Mouse (Mus musculus): Measurements from ENCODE around the gene Spon1. TPM values are rescaled to one million over a fixed set of nuclear protein-coding genes. Genes with fewer than 3 reads are reported as not detected.
A peak's percentile ranks its signal among the peaks of the same experiment; 100 is the strongest.

Gene Spon1
- polyA plus RNA-seq, 1 experiment from 2014 or later = 3.1 TPM

DNA sequence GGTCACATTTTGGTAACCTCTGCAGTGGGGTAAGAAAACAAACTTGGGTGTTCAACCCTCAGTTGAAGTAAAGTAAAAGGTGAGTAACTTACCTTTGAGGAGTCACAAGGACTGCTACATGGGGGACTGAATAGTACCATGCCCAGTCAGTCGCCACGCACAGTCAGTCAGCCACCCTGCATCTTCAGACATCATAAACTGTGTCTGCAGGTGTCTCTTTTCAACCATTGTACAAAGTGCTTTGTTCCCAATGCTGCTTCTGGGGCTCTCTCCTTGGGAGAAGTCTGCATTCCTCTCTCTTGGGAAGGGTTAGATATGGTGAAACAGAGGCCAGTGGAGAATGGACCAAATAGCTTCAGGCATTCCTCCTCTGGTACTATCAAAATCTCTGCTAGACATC, 125.0 kb downstream of the Spon1 start:
- Histone ChIP-seq H3K36me3 (ENCODE audit: control insufficient read depth, insufficient read depth, low read length) (no peaks in the 10 kb centered on the region), H3K9ac (ENCODE audit: low read length) (no peak overlapping the region), H3K4me2 (replicated peaks; ENCODE audit: low read depth) (no peak overlapping the region), H3K4me3 (ENCODE audit: low read depth, low read length) (no peak overlapping the region), H3K27me3 (ENCODE audit: control insufficient read depth, insufficient read depth, low read length) (no peaks in the 10 kb centered on the region), H3K4me1 (replicated peaks; ENCODE audit: control insufficient read depth, insufficient read depth) (no peaks in the 10 kb centered on the region), H3K27ac (replicated peaks) (no peak overlapping the region), H3K9me3 (ENCODE audit: control insufficient read depth, low read length) (no peaks in the 10 kb centered on the region)
- 89% methylated on average over 2 of the region's 2 CpGs for WGBS
- no peak for TF ChIP-seq EP300 (optimal IDR thresholded peaks at IDR 0.05)
- no peak for TF ChIP-seq CTCF (IDR thresholded peaks at IDR 0.05; ENCODE audit: low read depth)
- ATAC-seq (ENCODE audit: low FRiP score, low TSS enrichment) (no peak), DNase-seq (ENCODE audit: low spot score) (no peak)

DNA sequence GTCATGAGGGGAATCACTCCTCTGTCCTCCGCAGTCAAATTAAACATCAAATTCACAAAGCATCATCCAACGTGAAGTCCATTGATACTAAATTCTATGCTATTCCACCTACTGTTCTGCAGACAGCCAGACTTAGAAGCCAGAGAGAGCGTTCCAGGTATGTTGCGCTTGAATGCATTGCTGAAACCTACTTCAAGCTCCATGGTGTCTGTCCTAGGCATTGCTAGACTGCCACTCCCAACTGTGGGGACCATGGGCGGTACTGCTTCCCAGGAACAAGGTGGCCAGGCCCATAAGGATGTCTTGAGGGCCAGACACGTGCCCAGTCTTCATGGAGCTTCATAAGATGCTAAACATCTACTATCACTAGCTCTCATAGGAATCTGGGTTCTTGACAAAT, 125.7 kb downstream of the Spon1 start:
- Histone ChIP-seq H3K27ac (replicated peaks) (no peak overlapping the region), H3K4me2 (replicated peaks; ENCODE audit: low read depth) (no peak overlapping the region), H3K4me1 (replicated peaks; ENCODE audit: control insufficient read depth, insufficient read depth) (no peaks in the 10 kb centered on the region), H3K9ac (ENCODE audit: low read length) (no peak overlapping the region), H3K9me3 (ENCODE audit: control insufficient read depth, low read length) (no peaks in the 10 kb centered on the region), H3K4me3 (ENCODE audit: low read depth, low read length) (no peak overlapping the region), H3K36me3 (ENCODE audit: control insufficient read depth, insufficient read depth, low read length) (no peaks in the 10 kb centered on the region), H3K27me3 (ENCODE audit: control insufficient read depth, insufficient read depth, low read length) (no peaks in the 10 kb centered on the region)
- DNase-seq (ENCODE audit: low spot score) = no peak
- 83% methylated on average over 6 of the region's 6 CpGs for WGBS
- TF ChIP-seq EP300 (optimal IDR thresholded peaks at IDR 0.05) (no peak), CTCF (IDR thresholded peaks at IDR 0.05; ENCODE audit: low read depth) (no peak)
- ATAC-seq (ENCODE audit: low FRiP score, low TSS enrichment) = no peak

DNA sequence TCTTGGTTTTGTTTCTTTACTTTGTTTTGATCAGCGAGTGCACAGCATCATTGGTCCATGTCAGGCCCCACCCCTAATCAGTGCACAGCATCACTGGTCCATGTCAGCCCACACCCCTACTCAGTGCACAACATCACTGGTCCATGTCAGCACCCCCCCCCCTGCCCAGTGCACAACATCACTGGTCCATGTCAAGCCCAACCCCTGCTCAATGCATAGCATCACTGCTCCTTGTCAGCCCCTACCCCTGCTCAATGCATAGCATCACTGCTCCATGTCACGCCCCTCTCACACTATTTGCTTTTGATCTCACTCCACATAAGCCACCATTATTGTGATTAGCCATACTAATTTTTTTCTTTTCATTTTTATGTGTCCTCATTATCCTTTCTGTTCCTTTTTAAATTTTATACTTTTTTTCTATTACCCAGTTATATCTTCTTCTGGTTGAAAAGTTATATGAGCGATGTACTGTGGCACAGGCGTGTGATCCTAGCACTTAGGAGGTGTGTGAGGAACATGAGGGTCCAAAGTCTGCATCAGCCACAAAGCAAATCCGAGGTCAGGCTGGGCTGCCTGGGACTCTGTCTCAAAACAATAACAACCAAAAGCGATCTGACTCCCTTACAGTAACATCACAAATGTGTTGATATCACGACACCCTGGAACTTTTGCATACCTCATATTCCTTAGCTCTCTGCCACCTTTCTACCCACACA, 128.3 kb downstream of the Spon1 start:
- Histone ChIP-seq H3K4me1 (replicated peaks; ENCODE audit: control insufficient read depth, insufficient read depth) (no peaks in the 10 kb centered on the region), H3K9ac (ENCODE audit: low read length) (no peak overlapping the region), H3K4me3 (ENCODE audit: low read depth, low read length) (no peak overlapping the region), H3K9me3 (ENCODE audit: control insufficient read depth, low read length) (no peaks in the 10 kb centered on the region), H3K27me3 (ENCODE audit: control insufficient read depth, insufficient read depth, low read length) (no peaks in the 10 kb centered on the region), H3K36me3 (ENCODE audit: control insufficient read depth, insufficient read depth, low read length) (no peaks in the 10 kb centered on the region), H3K4me2 (replicated peaks; ENCODE audit: low read depth) (no peak overlapping the region), H3K27ac (replicated peaks) (no peak overlapping the region)
- TF ChIP-seq EP300 (optimal IDR thresholded peaks at IDR 0.05) = no peak
- no peak for TF ChIP-seq CTCF (IDR thresholded peaks at IDR 0.05; ENCODE audit: low read depth)
- ATAC-seq (ENCODE audit: low FRiP score, low TSS enrichment) = no peak
- WGBS = 80% methylated on average over 7 of the region's 7 CpGs
- DNase-seq (ENCODE audit: low spot score) = no peak

DNA sequence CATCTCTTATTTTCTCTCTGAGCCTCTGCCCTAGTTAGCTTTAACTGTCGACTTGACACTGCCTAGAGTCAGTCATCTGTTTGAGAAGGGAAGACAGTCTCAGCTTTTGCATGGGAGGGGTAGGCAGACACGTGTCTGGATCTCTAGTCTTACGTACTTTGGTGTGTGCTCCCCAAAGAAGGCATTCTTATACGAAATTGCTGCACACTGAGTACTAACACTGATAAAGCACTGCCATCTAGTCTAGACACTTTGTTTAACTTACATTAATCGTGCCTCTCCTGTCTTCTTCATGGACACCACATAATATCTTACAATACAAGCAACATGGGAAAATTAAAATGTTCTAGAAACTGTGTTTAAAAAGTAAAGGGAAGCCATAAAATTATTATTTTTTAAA, 129.5 kb downstream of the Spon1 start:
- no peaks in the 10 kb centered on the region for H3K36me3 ChIP-seq (ENCODE audit: control insufficient read depth, insufficient read depth, low read length)
- H3K27me3 ChIP-seq (ENCODE audit: control insufficient read depth, insufficient read depth, low read length) = no peaks in the 10 kb centered on the region
- TF ChIP-seq CTCF (IDR thresholded peaks at IDR 0.05; ENCODE audit: low read depth) = no peak
- no peak for TF ChIP-seq EP300 (optimal IDR thresholded peaks at IDR 0.05)
- no peaks in the 10 kb centered on the region for H3K4me1 ChIP-seq (replicated peaks; ENCODE audit: control insufficient read depth, insufficient read depth)
- H3K9ac ChIP-seq (ENCODE audit: low read length) = no peak overlapping the region
- WGBS = 57% methylated on average over 5 of the region's 5 CpGs
- H3K9me3 ChIP-seq (ENCODE audit: control insufficient read depth, low read length) = no peaks in the 10 kb centered on the region
- DNase-seq (ENCODE audit: low spot score) (no peak), ATAC-seq (ENCODE audit: low FRiP score, low TSS enrichment) (no peak)
- H3K4me3 ChIP-seq (ENCODE audit: low read depth, low read length) = no peak overlapping the region
- no peak overlapping the region for H3K4me2 ChIP-seq (replicated peaks; ENCODE audit: low read depth)
- no peak overlapping the region for H3K27ac ChIP-seq (replicated peaks)

DNA sequence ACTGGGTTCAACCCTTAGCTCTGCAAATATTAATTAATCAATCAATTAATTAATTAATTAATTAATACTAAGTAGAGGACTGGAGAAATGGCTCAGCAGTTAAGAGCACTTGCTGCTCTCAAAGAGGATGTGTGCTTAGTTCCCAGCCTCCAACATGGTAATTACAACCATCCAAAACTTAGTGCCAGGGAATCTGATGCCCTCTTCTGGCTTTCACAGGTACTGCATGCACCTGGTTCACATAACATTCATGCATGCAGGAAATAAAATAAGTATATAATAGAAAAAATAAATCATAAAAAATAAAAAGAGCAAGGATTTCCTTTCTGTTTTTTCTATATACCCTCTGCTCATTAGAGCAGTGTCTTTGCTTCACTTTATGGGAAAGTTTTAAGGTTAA, 132.6 kb downstream of the Spon1 start:
- ATAC-seq (ENCODE audit: low FRiP score, low TSS enrichment) (no peak), DNase-seq (ENCODE audit: low spot score) (no peak)
- Histone ChIP-seq H3K4me3 (ENCODE audit: low read depth, low read length) (no peak overlapping the region), H3K9me3 (ENCODE audit: control insufficient read depth, low read length) (no peaks in the 10 kb centered on the region), H3K9ac (ENCODE audit: low read length) (no peak overlapping the region), H3K36me3 (ENCODE audit: control insufficient read depth, insufficient read depth, low read length) (no peaks in the 10 kb centered on the region), H3K27me3 (ENCODE audit: control insufficient read depth, insufficient read depth, low read length) (no peaks in the 10 kb centered on the region), H3K27ac (replicated peaks) (no peak overlapping the region), H3K4me1 (replicated peaks; ENCODE audit: control insufficient read depth, insufficient read depth) (no peaks in the 10 kb centered on the region), H3K4me2 (replicated peaks; ENCODE audit: low read depth) (no peak overlapping the region)
- TF ChIP-seq EP300 (optimal IDR thresholded peaks at IDR 0.05) (no peak), CTCF (IDR thresholded peaks at IDR 0.05; ENCODE audit: low read depth) (peak; percentile 48)

DNA sequence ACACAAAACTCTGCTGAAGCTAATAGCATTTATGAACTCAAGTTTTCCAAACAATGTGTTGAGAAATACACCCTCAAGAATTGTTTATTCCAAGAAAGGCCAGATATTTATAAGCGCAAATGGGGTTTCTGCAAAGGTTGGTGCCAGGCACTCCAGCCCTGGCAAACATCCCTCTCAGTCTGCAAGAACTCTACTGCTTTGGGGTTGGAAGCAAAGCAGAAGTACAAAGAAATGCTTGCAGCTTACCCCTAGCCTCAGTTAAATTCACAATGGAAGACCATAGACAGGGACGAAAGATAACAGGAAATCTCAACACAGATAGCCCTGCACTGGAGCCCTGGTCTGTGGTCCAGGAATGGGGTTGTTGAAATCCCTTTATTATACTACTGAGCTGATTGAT, 135.7 kb downstream of the Spon1 start:
- 81% methylated on average over 2 of the region's 2 CpGs for WGBS
- H3K9me3 ChIP-seq (ENCODE audit: control insufficient read depth, low read length) = no peaks in the 10 kb centered on the region
- no peak overlapping the region for H3K4me2 ChIP-seq (replicated peaks; ENCODE audit: low read depth)
- no peak overlapping the region for H3K27ac ChIP-seq (replicated peaks)
- H3K36me3 ChIP-seq (ENCODE audit: control insufficient read depth, insufficient read depth, low read length) = no peaks in the 10 kb centered on the region
- H3K4me3 ChIP-seq (ENCODE audit: low read depth, low read length) = no peak overlapping the region
- no peak for ATAC-seq (ENCODE audit: low FRiP score, low TSS enrichment)
- TF ChIP-seq EP300 (optimal IDR thresholded peaks at IDR 0.05) (no peak), CTCF (IDR thresholded peaks at IDR 0.05; ENCODE audit: low read depth) (no peak)
- no peaks in the 10 kb centered on the region for H3K4me1 ChIP-seq (replicated peaks; ENCODE audit: control insufficient read depth, insufficient read depth)
- DNase-seq (ENCODE audit: low spot score) = no peak
- H3K27me3 ChIP-seq (ENCODE audit: control insufficient read depth, insufficient read depth, low read length) = no peaks in the 10 kb centered on the region
- no peak overlapping the region for H3K9ac ChIP-seq (ENCODE audit: low read length)
